Mouse (Mus musculus): Measurements from ENCODE around the gene Tssk1. TPM values are rescaled to one million over a fixed set of nuclear protein-coding genes. Genes with fewer than 3 reads are reported as not detected.

Gene Tssk1
- total RNA-seq, 2 experiments from 2014 or later: not detected

- ATAC-seq (replicated peaks; ENCODE audit: low FRiP score, poor library complexity, severe bottlenecking): peak; percentile 93
These were observed 44.8 kb downstream of the Tssk1 start for GRCm38 (mm10) chr16:17938821-17939220.

GRCm38 (mm10) chr16:17939255-17939751, 45.3 kb downstream of the Tssk1 start:
- peak; percentile 83 for ATAC-seq (replicated peaks; ENCODE audit: low FRiP score, poor library complexity, severe bottlenecking)

DNA sequence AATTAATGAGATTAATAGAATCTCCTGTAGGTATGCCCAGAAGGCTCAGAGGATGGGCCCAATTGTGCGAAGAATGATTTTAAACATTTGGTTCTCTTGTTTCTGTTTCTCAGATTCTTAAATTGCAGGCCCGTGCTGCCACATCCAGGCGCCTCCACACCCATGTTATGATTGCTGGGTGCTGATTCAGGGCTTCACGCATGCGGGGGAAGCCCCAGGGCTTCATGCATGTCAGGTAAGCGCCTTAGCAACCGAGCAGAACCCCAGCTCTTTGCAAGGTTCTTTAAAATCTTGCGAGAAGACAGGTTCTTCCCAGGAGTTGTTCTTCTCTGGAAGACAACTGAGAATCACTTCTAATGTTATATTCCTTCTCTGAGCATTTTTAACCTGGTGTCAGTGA, 49.4 kb downstream of the Tssk1 start:
- no peak for ATAC-seq (replicated peaks; ENCODE audit: low FRiP score, poor library complexity, severe bottlenecking)

- no peak for ATAC-seq (replicated peaks; ENCODE audit: low FRiP score, poor library complexity, severe bottlenecking)
These were observed 51.2 kb downstream of the Tssk1 start for GRCm38 (mm10) chr16:17945081-17945831.

Other genes with a start within 250 kb of the Tssk1 start
- gene Ccdc74a, start 247.8 kb upstream of the Tssk1 start, total RNA-seq (2015; ENCODE audit: low replicate concordance): 5.0 and 11.5 TPM in 2 replicates
- gene Ccdc74a, start 247.8 kb upstream of the Tssk1 start, total RNA-seq (2017; ENCODE audit: low replicate concordance): 2.8 and 13.5 TPM in 2 replicates
- 55.1 and 70.8 TPM in 2 replicates for gene Med15, start 161.3 kb upstream of the Tssk1 start, total RNA-seq (2015; ENCODE audit: low replicate concordance)
- 57.3 and 60.2 TPM in 2 replicates for gene Med15, start 161.3 kb upstream of the Tssk1 start, total RNA-seq (2017; ENCODE audit: low replicate concordance)
- 4.2 and 5.4 TPM in 2 replicates for gene Klhl22, start 134.6 kb upstream of the Tssk1 start, total RNA-seq (2015; ENCODE audit: low replicate concordance)
- gene Klhl22, start 134.6 kb upstream of the Tssk1 start, total RNA-seq (2017; ENCODE audit: low replicate concordance): 3.7 and 3.9 TPM in 2 replicates
- 0.42 TPM in 1 of 2 replicates, not detected in the other for gene Scarf2, start 96.9 kb upstream of the Tssk1 start, total RNA-seq (2015; ENCODE audit: low replicate concordance)
- not detected in 2 replicates for gene Scarf2, start 96.9 kb upstream of the Tssk1 start, total RNA-seq (2017; ENCODE audit: low replicate concordance)
- not detected in 2 replicates for gene B830017H08Rik, start 61.1 kb upstream of the Tssk1 start, total RNA-seq (2015; ENCODE audit: low replicate concordance)
- not detected in 2 replicates for gene B830017H08Rik, start 61.1 kb upstream of the Tssk1 start, total RNA-seq (2017; ENCODE audit: low replicate concordance)
- gene Car15, start 55.9 kb upstream of the Tssk1 start, total RNA-seq (2015; ENCODE audit: low replicate concordance): 7.1 and 9.7 TPM in 2 replicates
- 4.6 and 9.5 TPM in 2 replicates for gene Car15, start 55.9 kb upstream of the Tssk1 start, total RNA-seq (2017; ENCODE audit: low replicate concordance)
- 1.8 and 2.1 TPM in 2 replicates for gene Gm20518, start 2.6 kb upstream of the Tssk1 start, total RNA-seq (2015; ENCODE audit: low replicate concordance)
- 1.0 TPM in 1 of 2 replicates, not detected in the other for gene Gm20518, start 2.6 kb upstream of the Tssk1 start, total RNA-seq (2017; ENCODE audit: low replicate concordance)
- 21.4 and 38.9 TPM in 2 replicates for gene Dgcr2, start 4.3 kb downstream of the Tssk1 start, total RNA-seq (2015; ENCODE audit: low replicate concordance)
- 41.7 and 42.7 TPM in 2 replicates for gene Dgcr2, start 4.3 kb downstream of the Tssk1 start, total RNA-seq (2017; ENCODE audit: low replicate concordance)
- not detected in 2 replicates for gene Tssk2, start 4.4 kb downstream of the Tssk1 start, total RNA-seq (2015; ENCODE audit: low replicate concordance)
- gene Tssk2, start 4.4 kb downstream of the Tssk1 start, total RNA-seq (2017; ENCODE audit: low replicate concordance): not detected in 2 replicates
- gene Ess2, start 17.1 kb downstream of the Tssk1 start, total RNA-seq (2015; ENCODE audit: low replicate concordance): 9.4 and 10.9 TPM in 2 replicates
- 9.6 and 27.5 TPM in 2 replicates for gene Ess2, start 17.1 kb downstream of the Tssk1 start, total RNA-seq (2017; ENCODE audit: low replicate concordance)
- not detected in 2 replicates for gene Gsc2, start 20.8 kb downstream of the Tssk1 start, total RNA-seq (2015; ENCODE audit: low replicate concordance)
- not detected in 2 replicates for gene Gsc2, start 20.8 kb downstream of the Tssk1 start, total RNA-seq (2017; ENCODE audit: low replicate concordance)
- gene Slc25a1, start 34.0 kb downstream of the Tssk1 start, total RNA-seq (2015; ENCODE audit: low replicate concordance): 0.84 and 12.3 TPM in 2 replicates
- gene Slc25a1, start 34.0 kb downstream of the Tssk1 start, total RNA-seq (2017; ENCODE audit: low replicate concordance): 8.5 and 9.9 TPM in 2 replicates
- gene Vpreb2, start 86.2 kb downstream of the Tssk1 start, total RNA-seq (2015; ENCODE audit: low replicate concordance): 8.8 TPM in 1 of 2 replicates, not detected in the other
- gene Vpreb2, start 86.2 kb downstream of the Tssk1 start, total RNA-seq (2017; ENCODE audit: low replicate concordance): not detected in 2 replicates
- 8.4 TPM in 1 of 2 replicates, not detected in the other for gene Dgcr6, start 158.6 kb downstream of the Tssk1 start, total RNA-seq (2015; ENCODE audit: low replicate concordance)
- 2.1 TPM in 1 of 2 replicates, not detected in the other for gene Dgcr6, start 158.6 kb downstream of the Tssk1 start, total RNA-seq (2017; ENCODE audit: low replicate concordance)
- gene Prodh, start 196.0 kb downstream of the Tssk1 start, total RNA-seq (2015; ENCODE audit: low replicate concordance): not detected in 2 replicates
- 3.4 and 5.0 TPM in 2 replicates for gene Prodh, start 196.0 kb downstream of the Tssk1 start, total RNA-seq (2017; ENCODE audit: low replicate concordance)
- 1.4 TPM in 1 of 2 replicates, not detected in the other for gene Rtn4r, start 233.4 kb downstream of the Tssk1 start, total RNA-seq (2015; ENCODE audit: low replicate concordance)
- 1.6 TPM in 1 of 2 replicates, not detected in the other for gene Rtn4r, start 233.4 kb downstream of the Tssk1 start, total RNA-seq (2017; ENCODE audit: low replicate concordance)